Mouse (Mus musculus) olfactory bulb, adult 2 months (tissue): ENCODE measurements around the gene Muc20.

Experiments
- CTCF ChIP-seq: fragments of 200-500 bp; IDR thresholded peaks from 2 replicates; pipeline ENCODE4 v1.5.1; 2012; ENCODE audit warnings: low read depth, mild to moderate bottlenecking, low read length, moderate library complexity; ENCODE audit not compliant: insufficient read depth
- POLR2A ChIP-seq: fragments of 200-500 bp; IDR thresholded peaks from 2 replicates; pipeline ENCODE4 v1.6.1; 2012; ENCODE audit warnings: mild to moderate bottlenecking, low read depth, low read length, moderate library complexity; ENCODE audit not compliant: insufficient read depth

DNA sequence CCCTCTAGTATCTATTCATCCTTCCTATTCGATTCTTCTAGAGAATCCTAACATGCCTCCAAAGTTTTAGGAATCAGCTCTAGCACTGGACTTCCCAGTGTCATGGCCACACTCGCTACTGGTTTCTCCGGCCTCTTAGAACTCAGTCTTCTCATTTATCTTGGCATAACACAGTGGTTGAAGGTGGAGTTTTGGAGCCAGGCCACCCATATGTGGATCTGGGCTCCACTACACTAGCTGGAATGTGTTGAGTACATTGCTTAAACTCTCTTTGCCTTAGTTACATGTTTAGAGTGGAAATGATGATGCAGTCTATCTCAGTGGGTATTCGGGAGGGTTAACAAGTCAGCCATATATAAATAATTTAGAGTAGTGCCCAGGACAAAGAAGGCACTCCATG, 20.8 kb upstream of the Muc20 start:
- TF ChIP-seq CTCF (no peak), POLR2A (no peak)
